Comparison of ENCODE assay signal across 19 mouse cellular contexts in the genomic region with DNA sequence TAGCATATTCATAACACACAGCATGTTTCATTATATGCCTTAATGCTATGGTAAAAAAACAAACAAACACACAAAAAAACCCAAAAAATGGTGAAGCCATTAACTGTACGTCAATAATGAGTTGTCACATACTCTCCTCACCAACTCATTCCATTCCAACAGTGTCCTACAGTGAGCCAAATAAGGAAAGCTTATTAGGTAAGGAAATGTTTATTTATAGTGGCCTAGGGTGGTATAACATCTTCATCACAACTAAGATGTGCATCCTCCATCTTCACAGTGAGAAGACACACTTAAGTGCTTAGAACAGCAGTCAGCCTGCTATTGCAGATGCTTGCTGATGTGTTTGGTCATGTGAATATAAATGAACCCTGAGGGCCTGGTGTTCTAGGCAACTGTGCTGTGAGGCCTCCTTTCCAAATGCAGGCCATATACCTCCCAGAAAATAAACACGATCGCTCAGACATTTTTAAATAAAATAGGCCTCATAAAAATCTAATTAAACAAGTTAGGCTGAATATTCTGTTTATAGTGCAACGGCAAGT.
"Had no signal": no experiment of that assay in that cellular context is flagged by ENCODE, and none has a peak within 500 bp of the region (broad histone marks: within the 10 kb centered on the region; RNA-seq: fewer than 3 reads in every experiment).

No protein-coding gene starts in this region.

- H3K27me3 ChIP-seq: limb, embryonic 13.5 days; liver, embryonic 12.5 days; liver, embryonic 15.5 days; lung, embryonic 15.5 days; megakaryocyte, embryonic 14.5 days; midbrain, embryonic 12.5 days; stomach, embryonic 15.5 days had no signal

- H3K27ac ChIP-seq: kidney, postnatal 0 days; limb, embryonic 10.5 days; limb, embryonic 13.5 days; liver, embryonic 12.5 days; liver, embryonic 15.5 days; lung, embryonic 15.5 days; midbrain, embryonic 12.5 days; stomach, embryonic 15.5 days had no signal

- H3K4me1 ChIP-seq: limb, embryonic 10.5 days; limb, embryonic 13.5 days; liver, embryonic 12.5 days; liver, embryonic 15.5 days; lung, embryonic 15.5 days; megakaryocyte, embryonic 14.5 days; midbrain, embryonic 12.5 days; stomach, embryonic 15.5 days had no signal

- DNase-seq: kidney, adult 2 months; kidney, postnatal 25 days; liver; lung, adult 18-20 months; lung, postnatal 10 days; lung, postnatal 36 days; right cerebral cortex, postnatal 25 days; spleen, adult 18-20 months; thymus, postnatal 25 days had no signal

- H3K9ac ChIP-seq: limb, embryonic 13.5 days; liver, embryonic 12.5 days; liver, embryonic 15.5 days; lung, embryonic 15.5 days; midbrain, embryonic 12.5 days; stomach, embryonic 15.5 days had no signal

- H3K36me3 ChIP-seq: limb, embryonic 10.5 days; limb, embryonic 13.5 days; liver, embryonic 12.5 days; liver, embryonic 15.5 days; lung, embryonic 15.5 days; midbrain, embryonic 12.5 days; stomach, embryonic 15.5 days had no signal

- ATAC-seq: intestine, postnatal 0 days; liver, embryonic 12.5 days had no signal

- H3K9me3 ChIP-seq: limb, embryonic 10.5 days; limb, embryonic 13.5 days; liver, embryonic 12.5 days; liver, embryonic 15.5 days; lung, embryonic 15.5 days; megakaryocyte, embryonic 14.5 days; midbrain, embryonic 12.5 days; stomach, embryonic 15.5 days had no signal

- H3K4me3 ChIP-seq: limb, embryonic 10.5 days; limb, embryonic 13.5 days; liver, embryonic 12.5 days; liver, embryonic 15.5 days; lung, embryonic 15.5 days; megakaryocyte, embryonic 14.5 days; midbrain, embryonic 12.5 days; stomach, embryonic 15.5 days had no signal

- H3K4me2 ChIP-seq: limb, embryonic 13.5 days; liver, embryonic 12.5 days; liver, embryonic 15.5 days; lung, embryonic 15.5 days; midbrain, embryonic 12.5 days; stomach, embryonic 15.5 days had no signal
